Mouse (Mus musculus) gonadal fat pad, adult 2 months (tissue): Measurements from ENCODE around the gene Pygm. TPM values are rescaled to one million over a fixed set of nuclear protein-coding genes. Genes with fewer than 3 reads are reported as not detected.

ENCODE experiments used
- DNase-seq: peaks from one replicate; pipeline ENCODE4 v3.0.0-alpha.2; 2012; ENCODE audit warnings: low read depth
- polyA plus RNA-seq: library from polyadenylated mRNA; depleted of rRNA; stranded (reverse); fragments of >200 nt; gene quantifications from 2 replicates; pipeline ENCODE4 v1.2.3, GENCODE M21; 2012

Pygm gene
- polyA plus RNA-seq, 1 experiment, result 15.8 TPM

GRCm38 (mm10) chr19:6409936-6410335, 25.7 kb downstream of the Pygm start:
- no peak for DNase-seq

- DNase-seq, result no peak
Observed at GRCm38 (mm10) chr19:6412798-6413197, 28.6 kb downstream of the Pygm start.

GRCm38 (mm10) chr19:6415454-6415853, 31.3 kb downstream of the Pygm start:
- DNase-seq, result no peak

- DNase-seq, result no peak
Observed at GRCm38 (mm10) chr19:6416124-6416770, 32.0 kb downstream of the Pygm start.

DNA sequence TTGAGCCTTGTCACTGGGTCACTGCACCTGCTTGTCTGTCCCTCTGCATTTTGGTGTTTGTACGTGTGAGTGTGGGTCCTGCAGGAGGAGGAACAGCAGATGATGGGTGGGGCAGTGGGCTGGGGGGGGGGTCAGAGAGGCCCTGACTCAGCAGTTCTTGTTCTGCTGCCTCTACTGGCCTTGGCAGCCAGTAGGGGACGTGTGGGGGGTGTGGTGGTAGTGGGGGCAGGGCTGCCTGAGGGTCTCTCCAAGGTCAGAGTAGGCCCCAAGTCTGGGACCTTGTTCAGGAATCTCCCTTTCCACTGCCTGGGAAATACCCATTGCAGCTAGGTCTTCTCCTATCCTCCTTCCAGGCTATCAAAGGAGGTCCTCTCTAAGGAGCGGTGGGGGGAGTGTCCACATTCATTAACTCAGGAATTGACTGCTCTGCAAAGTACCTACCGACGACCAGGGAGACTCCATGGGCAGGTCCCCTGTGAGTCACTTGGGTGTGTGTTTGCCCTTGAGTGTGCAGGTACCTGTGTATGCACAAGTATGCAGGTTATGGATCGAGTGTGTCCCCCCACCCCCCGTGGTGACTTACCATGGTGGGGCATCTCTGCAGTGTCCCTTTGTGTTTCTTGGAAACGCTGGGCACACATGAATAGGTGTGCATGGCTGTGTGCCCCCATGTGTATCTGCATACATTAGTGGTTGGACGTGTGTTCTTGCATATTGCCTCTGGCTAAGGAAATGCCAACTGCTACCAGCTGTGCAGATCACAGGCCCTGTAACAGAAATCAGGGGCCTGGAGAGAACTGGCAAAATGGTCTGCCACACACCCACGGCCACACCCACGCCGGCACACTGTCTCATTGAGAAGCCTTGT, 32.9 kb downstream of the Pygm start:
- no peak for DNase-seq

DNA sequence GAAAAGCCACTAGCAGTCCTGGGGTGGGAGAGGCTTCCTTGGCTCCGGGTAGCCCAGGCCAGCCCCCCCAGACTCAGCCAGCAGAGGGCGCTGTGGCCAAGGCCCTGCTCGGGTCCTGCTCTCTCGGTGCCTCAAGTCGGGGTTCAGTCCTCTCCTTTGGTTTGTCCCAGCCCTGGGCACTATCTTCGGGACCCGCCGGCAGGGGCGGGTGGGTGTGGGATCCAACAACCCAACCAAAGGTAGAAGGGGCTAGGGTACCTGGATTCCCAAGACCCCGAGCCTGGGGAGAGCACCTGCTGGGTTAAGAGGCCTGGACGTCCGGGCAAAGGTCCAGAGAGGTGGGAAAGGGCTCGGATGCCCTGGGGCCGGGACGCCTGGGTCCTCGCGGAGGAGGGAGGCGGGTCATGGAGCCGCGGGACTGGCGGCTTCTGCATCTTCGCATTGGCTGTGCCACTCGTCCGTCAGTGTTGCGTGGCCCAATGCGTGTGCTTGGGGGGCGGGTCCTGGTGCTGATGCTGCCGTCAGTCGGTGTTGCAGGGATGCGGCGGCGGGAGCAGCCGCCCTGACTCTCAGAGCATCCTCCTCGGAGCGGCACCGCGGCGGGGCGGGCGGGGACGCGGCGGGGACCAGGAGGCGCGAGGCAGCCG, 34.2 kb downstream of the Pygm start, which contains the start of gene Nrxn2:
Nrxn2 (plus strand) TSS at position 499 of the 647 bp plus-strand sequence.
- no peak for DNase-seq

DNA sequence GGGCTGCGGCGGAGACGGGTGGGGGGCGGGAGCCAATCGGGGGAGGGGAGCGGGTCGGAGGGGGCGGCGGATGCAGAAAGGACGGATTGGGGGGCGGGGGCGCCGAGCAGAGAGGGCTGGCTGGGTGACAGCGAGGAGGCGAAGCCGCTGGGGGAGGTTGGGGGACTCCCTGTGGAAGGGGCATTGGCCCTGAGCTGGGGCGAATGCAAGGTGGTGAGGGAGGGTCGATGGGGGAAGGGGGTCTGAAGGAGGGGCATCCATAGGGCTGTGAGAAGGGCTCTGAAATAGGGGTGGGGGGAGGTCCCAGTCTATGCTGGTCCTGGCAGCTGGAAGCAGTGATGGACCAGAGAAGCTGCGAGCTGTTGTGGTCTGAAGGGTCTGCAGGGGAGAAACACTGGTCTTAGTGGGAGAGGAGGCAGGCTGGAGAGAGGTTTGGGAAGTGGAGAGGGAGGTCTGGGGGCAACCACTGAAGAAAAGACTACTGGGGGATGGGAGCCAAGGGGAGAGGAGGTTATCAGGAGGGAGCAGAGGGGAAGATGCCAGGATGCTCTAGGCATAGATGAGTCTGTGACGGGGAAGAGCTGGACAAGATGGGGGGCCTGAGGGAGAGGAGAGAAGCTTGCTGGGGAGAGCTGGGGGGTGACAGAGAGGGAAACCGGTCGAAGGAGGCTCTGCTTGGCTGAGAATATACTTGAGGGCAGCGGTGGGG, 34.9 kb downstream of the Pygm start:
- DNase-seq, result no peak

- DNase-seq, result no peak
Observed at GRCm38 (mm10) chr19:6419805-6420310, 35.7 kb downstream of the Pygm start.

DNA sequence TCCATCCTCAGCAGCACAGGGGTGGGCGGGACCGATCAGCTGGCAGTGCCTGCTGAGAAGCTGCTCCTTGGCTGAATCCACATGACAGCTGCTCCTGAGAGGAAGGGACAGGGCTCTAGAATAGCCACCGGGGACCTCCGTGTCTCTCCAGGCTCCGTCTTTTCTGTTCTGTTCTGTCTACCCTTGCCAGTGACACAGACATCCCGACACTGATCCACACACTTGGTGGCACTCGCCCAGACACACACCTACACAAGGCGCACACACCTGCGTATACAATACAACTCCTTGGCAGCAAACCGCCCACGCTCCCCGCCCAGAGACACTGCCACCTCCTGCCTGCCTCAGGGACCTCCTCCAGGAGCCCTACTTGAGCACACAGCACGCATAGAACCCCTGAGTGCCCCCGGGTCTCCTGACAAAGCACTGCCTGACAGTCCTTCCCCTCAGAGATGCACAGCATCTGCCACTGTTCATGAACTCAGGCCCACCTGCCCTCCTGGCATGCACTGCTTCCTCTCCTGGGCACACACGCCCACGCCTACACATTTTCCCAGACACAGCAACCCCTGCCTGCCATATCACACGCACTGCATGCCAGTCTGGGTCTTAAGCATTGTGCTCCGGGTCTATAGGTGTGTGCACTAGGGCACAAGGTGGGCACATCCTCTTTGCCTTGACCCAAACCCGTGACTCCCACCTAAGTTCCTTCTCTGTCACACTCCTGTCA, 36.4 kb downstream of the Pygm start:
- DNase-seq, result no peak

DNA sequence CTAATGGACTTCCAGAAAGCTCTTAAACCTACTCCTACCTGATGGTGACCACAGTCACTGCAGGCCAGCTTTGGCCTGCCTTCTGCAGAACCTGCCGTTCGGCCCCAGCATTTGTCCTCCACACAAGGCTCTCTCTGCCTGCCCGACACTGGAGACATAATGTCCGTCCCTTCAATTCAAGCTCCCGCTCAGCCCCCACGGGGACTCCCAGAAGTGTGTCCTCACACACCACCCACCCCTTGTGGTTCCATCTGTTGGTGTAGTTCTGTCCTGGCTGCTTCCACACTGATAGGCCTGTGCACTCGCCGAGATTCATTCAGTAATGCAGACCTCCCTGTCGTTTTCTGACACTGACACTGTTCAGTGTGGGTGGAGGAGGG, 37.0 kb downstream of the Pygm start:
- no peak for DNase-seq

DNA sequence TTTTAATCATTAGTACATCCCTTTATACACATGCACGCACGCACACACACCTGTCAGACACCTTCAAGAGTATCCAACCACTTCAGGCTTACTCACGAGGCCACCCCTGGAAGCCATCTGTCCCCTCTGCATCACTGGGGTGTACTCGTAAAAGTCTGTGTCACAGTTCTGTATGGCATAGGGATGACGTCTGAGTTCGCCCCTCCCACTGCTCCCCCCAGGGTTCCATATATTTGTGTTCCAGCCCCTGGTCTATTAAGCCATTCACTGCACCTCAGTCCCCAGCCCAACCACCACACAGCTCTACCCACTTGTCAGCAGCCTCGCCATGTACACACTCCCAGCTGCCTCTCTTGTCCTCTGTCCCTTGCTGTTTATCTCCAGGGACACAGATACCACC, 37.8 kb downstream of the Pygm start:
- no peak for DNase-seq

DNA sequence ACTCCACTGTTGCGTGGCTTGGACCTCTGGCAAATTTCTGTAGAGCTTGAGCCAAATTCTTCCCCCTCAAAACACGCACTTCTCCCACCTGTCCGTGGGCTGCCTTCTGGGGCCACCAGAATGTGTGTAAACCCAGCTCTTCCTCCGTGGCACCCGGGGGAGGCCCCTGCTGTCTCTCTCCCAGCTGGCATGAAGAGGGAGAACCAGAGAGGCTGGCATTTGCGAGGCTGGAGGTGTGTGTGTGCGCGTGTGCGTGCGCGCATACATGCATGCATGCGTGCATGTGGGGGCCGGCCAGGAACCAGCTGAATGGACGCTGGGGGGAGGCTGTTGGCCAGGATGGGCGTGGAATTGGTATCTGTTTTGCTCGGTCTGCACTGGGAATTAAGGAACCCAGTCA, 39.0 kb downstream of the Pygm start:
- no peak for DNase-seq

- no peak for DNase-seq
Observed at GRCm38 (mm10) chr19:6424137-6424881, 40.1 kb downstream of the Pygm start.

GRCm38 (mm10) chr19:6425595-6425994, 41.4 kb downstream of the Pygm start:
- no peak for DNase-seq

- DNase-seq, result no peak
Observed at GRCm38 (mm10) chr19:6426703-6427500, 42.7 kb downstream of the Pygm start.

DNA sequence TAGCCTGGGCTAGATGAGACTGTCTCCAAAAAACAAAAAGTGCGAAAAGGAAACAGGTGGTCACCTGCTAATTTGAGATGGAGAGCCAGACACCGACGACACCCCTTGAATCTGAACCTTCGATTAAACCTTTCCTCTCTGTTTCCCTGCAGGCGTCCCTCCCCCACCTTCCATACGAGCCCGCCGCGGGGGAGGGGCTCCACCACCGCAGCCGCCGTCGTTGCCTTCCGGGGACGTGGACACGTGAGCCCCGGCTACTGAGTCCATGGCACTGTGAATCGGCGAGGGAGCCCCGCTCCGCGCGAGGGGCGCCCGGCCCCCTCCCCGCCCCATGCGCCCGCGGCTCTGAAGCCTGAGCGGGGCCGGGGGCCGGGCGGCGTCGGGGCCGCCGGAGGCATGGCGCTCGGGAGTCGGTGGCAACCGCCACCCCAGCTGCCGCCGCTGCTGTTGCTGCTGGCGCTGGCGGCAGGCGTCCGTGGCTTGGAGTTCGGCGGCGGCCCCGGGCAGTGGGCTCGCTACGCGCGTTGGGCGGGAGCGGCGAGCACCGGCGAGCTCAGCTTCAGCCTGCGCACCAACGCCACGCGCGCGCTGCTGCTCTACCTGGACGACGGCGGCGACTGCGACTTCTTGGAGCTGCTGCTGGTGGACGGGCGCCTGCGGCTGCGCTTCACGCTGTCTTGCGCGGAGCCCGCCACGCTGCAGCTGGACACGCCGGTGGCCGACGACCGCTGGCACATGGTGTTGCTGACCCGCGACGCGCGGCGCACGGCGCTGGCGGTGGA, 43.6 kb downstream of the Pygm start:
- DNase-seq, result no peak

GRCm38 (mm10) chr19:6428501-6429200, 44.5 kb downstream of the Pygm start:
- no peak for DNase-seq

DNA sequence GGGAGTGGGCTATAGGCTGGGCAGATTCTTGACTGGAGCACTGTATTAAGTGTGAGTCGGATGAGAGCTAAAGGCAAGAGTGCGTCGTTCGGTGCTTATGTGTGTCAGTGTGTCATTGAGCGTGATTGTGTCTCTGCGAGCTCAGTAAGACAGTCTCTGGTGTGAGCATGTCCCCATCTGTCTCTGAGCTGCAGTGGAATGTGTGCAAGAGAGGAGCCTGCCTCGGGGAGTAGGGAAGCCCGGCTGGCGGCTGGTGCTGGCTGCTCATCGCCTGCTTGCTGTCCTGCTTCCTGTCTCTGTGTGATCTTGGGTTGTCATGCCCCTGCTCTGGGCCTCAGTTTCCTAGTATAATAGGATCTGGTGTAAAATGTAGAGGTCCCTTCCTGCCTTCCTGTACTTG, 58.8 kb downstream of the Pygm start:
- no peak for DNase-seq
